Mouse (Mus musculus): ENCODE measurements around the gene Krt8. TPM values are rescaled to one million over a fixed set of nuclear protein-coding genes. Genes with fewer than 3 reads are reported as not detected.
"Not testable (repeated sequence)": the region's sequence is repeated elsewhere in the genome, so short reads cannot be mapped to it uniquely, and the experiment has no call there.

Krt8 gene
- polyA plus RNA-seq, 1 experiment from 2014 or later: 0.82 TPM

GRCm38 (mm10) chr15:102006317-102006716 lies 2.0 kb upstream of the Krt8 start:
- no peaks in the 10 kb centered on the region for H3K9me3 ChIP-seq
- 45% methylated on average over 11 of the region's 11 CpGs for WGBS
- H3K36me3 ChIP-seq: no peaks in the 10 kb centered on the region
- peaks cover 55% of the 10 kb centered on the region for H3K27me3 ChIP-seq
- H3K27ac ChIP-seq (replicated peaks): no peak overlapping the region
- H3K4me2 ChIP-seq: no peak overlapping the region
- H3K4me3 ChIP-seq: no peak overlapping the region
- H3K9ac ChIP-seq: no peak overlapping the region
- H3K4me1 ChIP-seq (replicated peaks): peaks cover 48% of the 10 kb centered on the region
- no peak for ATAC-seq (ENCODE audit: low read depth)

- WGBS: 35% methylated on average over 4 of the region's 4 CpGs
- Histone ChIP-seq H3K9me3 (no peaks in the 10 kb centered on the region), H3K4me3 (no peak overlapping the region), H3K27ac (replicated peaks) (no peak overlapping the region), H3K4me1 (replicated peaks) (peaks cover 43% of the 10 kb centered on the region), H3K9ac (no peak overlapping the region), H3K36me3 (no peaks in the 10 kb centered on the region), H3K27me3 (peaks cover 65% of the 10 kb centered on the region), H3K4me2 (no peak overlapping the region)
- ATAC-seq (ENCODE audit: low read depth): no peak
Measured at GRCm38 (mm10) chr15:102005290-102005689, 1.0 kb upstream of the Krt8 start.

GRCm38 (mm10) chr15:102003516-102003915 lies 766 bp downstream of the Krt8 start:
- WGBS: 20% methylated on average over 12 of the region's 12 CpGs
- peak overlapping the region; percentile 24; the same call in 1 of the 2 replicates for H3K4me3 ChIP-seq
- ATAC-seq (ENCODE audit: low read depth): no peak
- no peaks in the 10 kb centered on the region for H3K36me3 ChIP-seq
- H3K27ac ChIP-seq (replicated peaks): no peak overlapping the region
- H3K9me3 ChIP-seq: no peaks in the 10 kb centered on the region
- peaks cover 70% of the 10 kb centered on the region for H3K27me3 ChIP-seq
- peaks cover 38% of the 10 kb centered on the region for H3K4me1 ChIP-seq (replicated peaks)
- peak overlapping the region; percentile 49 for H3K4me2 ChIP-seq
- H3K9ac ChIP-seq: peak overlapping the region; percentile 52; the same call in 1 of the 2 replicates

- no peak for ATAC-seq (ENCODE audit: low read depth)
- peak overlapping the region; percentile 24 for H3K4me3 ChIP-seq
- H3K9ac ChIP-seq: peak overlapping the region; percentile 52
- H3K9me3 ChIP-seq: no peaks in the 10 kb centered on the region
- peak overlapping the region; percentile 49 for H3K4me2 ChIP-seq
- 2% methylated on average over 34 of the region's 34 CpGs for WGBS
- no peaks in the 10 kb centered on the region for H3K36me3 ChIP-seq
- no peak overlapping the region for H3K27ac ChIP-seq (replicated peaks)
- H3K4me1 ChIP-seq (replicated peaks): peaks cover 32% of the 10 kb centered on the region
- peaks cover 70% of the 10 kb centered on the region for H3K27me3 ChIP-seq
Measured at GRCm38 (mm10) chr15:102002646-102003488, 1.4 kb downstream of the Krt8 start.

GRCm38 (mm10) chr15:101999676-102000335 lies 4.5 kb downstream of the Krt8 start:
- peaks cover 12% of the 10 kb centered on the region for H3K4me1 ChIP-seq (replicated peaks)
- no peaks in the 10 kb centered on the region for H3K36me3 ChIP-seq
- peaks cover 51% of the 10 kb centered on the region for H3K27me3 ChIP-seq
- no peak overlapping the region for H3K9ac ChIP-seq
- H3K27ac ChIP-seq (replicated peaks): no peak overlapping the region
- no peak for ATAC-seq (ENCODE audit: low read depth)
- no peak overlapping the region for H3K4me3 ChIP-seq
- peaks cover 7% of the 10 kb centered on the region; the same call in 1 of the 2 replicates for H3K9me3 ChIP-seq
- H3K4me2 ChIP-seq: no peak overlapping the region
- 91% methylated on average over 11 of the region's 11 CpGs for WGBS

- Histone ChIP-seq H3K9me3 (peaks cover 7% of the 10 kb centered on the region; the same call in 1 of the 2 replicates), H3K36me3 (no peaks in the 10 kb centered on the region), H3K27me3 (peaks cover 49% of the 10 kb centered on the region), H3K9ac (no peak overlapping the region), H3K4me1 (replicated peaks) (peaks cover 12% of the 10 kb centered on the region), H3K4me2 (no peak overlapping the region), H3K4me3 (no peak overlapping the region), H3K27ac (replicated peaks) (no peak overlapping the region)
- no peak for ATAC-seq (ENCODE audit: low read depth)
- WGBS: 91% methylated on average over 11 of the region's 11 CpGs
Measured at GRCm38 (mm10) chr15:101999156-101999555, 5.1 kb downstream of the Krt8 start.

- H3K27me3 ChIP-seq: peaks cover 41% of the 10 kb centered on the region
- H3K36me3 ChIP-seq; H3K27ac ChIP-seq (replicated peaks); ATAC-seq (ENCODE audit: low read depth); H3K4me3 ChIP-seq; H3K9ac ChIP-seq; H3K4me1 ChIP-seq (replicated peaks); H3K4me2 ChIP-seq; H3K9me3 ChIP-seq: not testable (repeated sequence)
- 78% methylated on average over 11 of the region's 11 CpGs for WGBS
Measured at GRCm38 (mm10) chr15:101996450-101997078, 7.7 kb downstream of the Krt8 start.

GRCm38 (mm10) chr15:101995484-101996236 lies 8.6 kb downstream of the Krt8 start:
- no peak overlapping the region for H3K4me2 ChIP-seq
- H3K36me3 ChIP-seq: no peaks in the 10 kb centered on the region
- H3K9me3 ChIP-seq: peaks cover 7% of the 10 kb centered on the region; the same call in 1 of the 2 replicates
- no peak overlapping the region for H3K27ac ChIP-seq (replicated peaks)
- no peak for ATAC-seq (ENCODE audit: low read depth)
- peaks cover 40% of the 10 kb centered on the region for H3K27me3 ChIP-seq
- no peaks in the 10 kb centered on the region for H3K4me1 ChIP-seq (replicated peaks)
- H3K9ac ChIP-seq: no peak overlapping the region
- H3K4me3 ChIP-seq: no peak overlapping the region
- 84% methylated on average over 4 of the region's 4 CpGs for WGBS

GRCm38 (mm10) chr15:101994365-101994764 lies 9.9 kb downstream of the Krt8 start:
- no peak for ATAC-seq (ENCODE audit: low read depth)
- no peak overlapping the region for H3K9ac ChIP-seq
- no peak overlapping the region for H3K4me3 ChIP-seq
- H3K9me3 ChIP-seq: peaks cover 7% of the 10 kb centered on the region; the same call in 1 of the 2 replicates
- H3K4me2 ChIP-seq: no peak overlapping the region
- 90% methylated on average over 6 of the region's 6 CpGs for WGBS
- H3K36me3 ChIP-seq: no peaks in the 10 kb centered on the region
- no peaks in the 10 kb centered on the region for H3K4me1 ChIP-seq (replicated peaks)
- peaks cover 37% of the 10 kb centered on the region for H3K27me3 ChIP-seq
- H3K27ac ChIP-seq (replicated peaks): no peak overlapping the region

- Histone ChIP-seq H3K27ac (replicated peaks) (no peak overlapping the region), H3K27me3 (peaks cover 40% of the 10 kb centered on the region), H3K36me3 (no peaks in the 10 kb centered on the region), H3K4me1 (replicated peaks) (no peaks in the 10 kb centered on the region), H3K4me2 (no peak overlapping the region), H3K9me3 (peaks cover 7% of the 10 kb centered on the region; the same call in 1 of the 2 replicates), H3K4me3 (no peak overlapping the region), H3K9ac (no peak overlapping the region)
- no peak for ATAC-seq (ENCODE audit: low read depth)
- 87% methylated on average over 6 of the region's 6 CpGs for whole genome bisulfite sequencing
Measured at GRCm38 (mm10) chr15:101990946-101991345, 13.3 kb downstream of the Krt8 start.

- H3K4me3 ChIP-seq: no peak overlapping the region
- H3K9me3 ChIP-seq: no peaks in the 10 kb centered on the region
- 69% methylated on average over 8 of the region's 8 CpGs for WGBS
- no peak overlapping the region for H3K4me2 ChIP-seq
- no peaks in the 10 kb centered on the region for H3K36me3 ChIP-seq
- H3K9ac ChIP-seq: no peak overlapping the region
- 0 out of 2 replicates have a peak, but pooled peaks cover 4% of the 10 kb centered on the region for H3K4me1 ChIP-seq (replicated peaks)
- H3K27ac ChIP-seq (replicated peaks): no peak overlapping the region
- ATAC-seq (ENCODE audit: low read depth): no peak
- H3K27me3 ChIP-seq: peaks cover 31% of the 10 kb centered on the region
Measured at GRCm38 (mm10) chr15:101988714-101989113, 15.6 kb downstream of the Krt8 start.
